Mouse (Mus musculus) monocyte, adult 5-6 weeks (primary cell): ENCODE measurements around the gene Tbc1d21. TPM values are rescaled to one million over a fixed set of nuclear protein-coding genes. Genes with fewer than 3 reads are reported as not detected.

ENCODE experiments used
- ATAC-seq: fragments of 153-309, 156-312 bp; replicated peaks from 2 replicates; pipeline ENCODE4 v1.8.0; 2017; ENCODE audit warnings: mild to moderate bottlenecking; ENCODE audit not compliant: low TSS enrichment, insufficient number of reproducible peaks, severe bottlenecking, poor library complexity, low FRiP score
- total RNA-seq: library from RNA; stranded (forward); fragments of 200-1000, 200-491, 200-594 nt; gene quantifications from 3 replicates; pipeline ENCODE4 v1.2.3, GENCODE M21; 2017

Gene Tbc1d21
- total RNA-seq, 1 experiment from 2014 or later, result not detected

- ATAC-seq, result no peak
Measured at GRCm38 (mm10) chr9:58353224-58353623, 17.0 kb downstream of the Tbc1d21 start.

DNA sequence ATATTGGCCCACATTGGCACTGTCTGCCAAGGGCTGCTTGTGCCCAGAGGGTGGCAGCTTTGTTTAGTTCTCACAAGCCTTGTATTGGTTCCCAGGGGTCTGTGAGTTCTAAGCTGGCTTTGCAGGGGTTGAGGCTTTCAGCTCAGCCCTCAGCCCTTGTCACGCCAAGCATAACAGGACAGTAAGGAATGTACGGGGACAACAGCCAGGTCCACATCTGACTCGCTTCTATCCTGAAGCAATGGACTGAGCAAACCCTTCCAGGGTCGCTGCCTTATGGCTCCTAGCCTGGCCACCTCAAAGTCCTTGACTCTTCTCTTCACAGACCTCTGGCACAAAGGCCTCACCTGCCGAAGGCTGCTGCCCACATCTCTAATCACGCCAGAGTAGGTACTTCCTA lies 22.5 kb downstream of the Tbc1d21 start:
- ATAC-seq, result no peak

- ATAC-seq, result no peak
Measured at GRCm38 (mm10) chr9:58346498-58346897, 23.8 kb downstream of the Tbc1d21 start.

DNA sequence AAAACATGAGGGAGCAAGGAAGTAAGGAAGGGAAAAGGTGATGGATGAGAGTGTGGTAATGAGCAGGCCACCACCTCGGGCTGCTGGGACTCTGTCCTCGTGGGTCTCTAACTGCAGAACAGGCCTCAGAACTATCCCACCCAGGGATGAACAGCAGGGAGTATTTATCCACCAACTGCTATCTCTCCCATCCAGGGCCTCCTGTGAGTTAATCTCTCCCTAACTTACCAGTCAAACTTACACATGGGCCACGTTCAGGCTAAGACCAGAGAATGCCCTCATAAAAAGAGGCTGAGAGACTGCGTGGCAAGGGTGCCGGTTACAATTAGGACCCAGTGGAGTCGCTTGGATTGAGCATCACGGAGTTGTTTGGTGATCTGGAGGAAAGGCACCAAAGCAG lies 24.3 kb downstream of the Tbc1d21 start:
- no peak for ATAC-seq

- no peak for ATAC-seq
Measured at GRCm38 (mm10) chr9:58341795-58342194, 28.5 kb downstream of the Tbc1d21 start.

GRCm38 (mm10) chr9:58336650-58337281 lies 33.5 kb downstream of the Tbc1d21 start:
- no peak for ATAC-seq

GRCm38 (mm10) chr9:58331276-58331675 lies 39.0 kb downstream of the Tbc1d21 start:
- no peak for ATAC-seq

DNA sequence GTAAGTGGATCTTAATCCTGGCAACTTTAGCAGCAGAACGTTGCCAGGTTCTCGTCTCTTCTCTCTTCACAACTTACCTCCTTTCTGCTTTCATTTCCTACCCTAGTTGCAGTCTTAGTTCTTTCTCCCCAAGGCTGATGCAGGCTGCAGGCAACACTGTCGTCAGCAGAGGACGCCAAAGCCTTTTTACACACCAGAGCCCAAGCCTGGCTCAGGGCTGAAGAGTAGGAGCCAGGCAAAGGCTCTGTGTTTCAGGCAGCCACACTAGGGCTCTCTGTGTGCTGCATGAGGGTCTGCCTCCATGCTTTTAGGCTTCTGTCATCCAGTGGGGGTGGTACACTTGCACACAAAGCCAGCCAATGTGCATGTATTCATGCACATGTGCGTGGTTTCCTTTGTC lies 40.0 kb downstream of the Tbc1d21 start:
- no peak for ATAC-seq

- ATAC-seq, result no peak
Measured at GRCm38 (mm10) chr9:58327382-58327781, 42.9 kb downstream of the Tbc1d21 start.

GRCm38 (mm10) chr9:58326477-58327180 lies 43.6 kb downstream of the Tbc1d21 start:
- no peak for ATAC-seq

DNA sequence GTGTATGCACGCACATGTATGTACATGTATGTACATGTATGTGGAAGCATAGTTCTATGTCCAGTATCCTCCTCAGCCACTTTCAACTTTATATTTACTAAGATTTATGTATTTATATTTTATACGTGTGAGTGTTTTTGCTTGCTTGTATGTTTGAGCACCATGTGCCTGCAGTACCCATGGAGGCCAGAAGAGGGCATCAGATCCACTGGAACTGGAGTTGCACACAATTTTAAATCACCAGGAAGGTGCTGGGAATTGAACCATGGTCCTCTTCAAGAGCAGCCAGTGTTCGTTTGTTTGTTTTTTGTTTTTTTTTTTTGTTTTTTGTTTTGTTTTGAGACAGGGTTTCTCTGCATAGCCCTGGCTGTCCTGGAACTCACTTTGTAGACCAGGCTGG lies 48.6 kb downstream of the Tbc1d21 start:
- no peak for ATAC-seq

- ATAC-seq, result no peak
Measured at GRCm38 (mm10) chr9:58318317-58318716, 51.9 kb downstream of the Tbc1d21 start.

- no peak for ATAC-seq
Measured at GRCm38 (mm10) chr9:58317381-58317780, 52.9 kb downstream of the Tbc1d21 start.

DNA sequence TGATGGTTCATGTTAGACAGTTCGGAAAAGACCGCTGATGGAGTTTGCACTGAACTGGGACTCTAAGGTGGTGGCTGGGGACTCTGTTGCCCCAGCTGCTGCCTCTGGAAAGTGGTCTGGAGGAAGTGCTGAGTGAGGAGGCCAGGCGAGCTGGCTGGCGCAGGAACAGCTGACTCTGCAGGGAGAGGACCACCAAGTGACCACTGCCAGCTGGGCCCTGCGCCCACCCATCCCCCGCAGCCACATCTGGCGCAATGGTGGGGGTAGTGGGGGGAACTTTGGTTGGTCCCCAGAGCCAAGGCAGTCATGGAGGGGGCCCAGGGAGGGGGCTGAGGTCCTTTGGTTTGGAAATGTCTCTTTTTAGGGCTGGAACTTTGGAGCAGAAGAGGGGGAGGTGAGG lies 53.5 kb downstream of the Tbc1d21 start:
- no peak for ATAC-seq

DNA sequence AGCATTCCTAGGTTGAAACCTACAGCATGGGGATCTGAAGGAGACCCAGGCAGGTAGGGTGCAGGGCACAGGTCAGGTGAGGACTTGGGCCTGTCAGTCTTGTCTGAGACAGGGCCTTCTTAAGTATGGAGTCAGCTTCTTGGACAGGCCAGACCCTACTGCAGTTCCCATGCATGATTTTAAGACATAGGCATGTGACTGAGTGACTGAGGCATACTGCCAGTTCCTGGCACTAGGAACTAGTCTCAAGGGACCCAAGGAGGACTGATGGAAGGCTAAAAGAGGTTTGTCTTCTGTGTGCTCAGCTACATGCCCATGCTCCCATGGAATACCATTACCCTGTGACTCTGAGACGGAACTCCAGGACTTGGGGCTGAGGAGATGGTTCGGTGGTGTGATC lies 54.4 kb downstream of the Tbc1d21 start:
- ATAC-seq, result no peak

GRCm38 (mm10) chr9:58314682-58315360 lies 55.4 kb downstream of the Tbc1d21 start:
- ATAC-seq, result no peak

- no peak for ATAC-seq
Measured at GRCm38 (mm10) chr9:58312944-58313359, 57.3 kb downstream of the Tbc1d21 start, which contains the start of gene Loxl1. Gene Loxl1, minus strand, starts transcription at chr9:58313186.

- ATAC-seq, result no peak
Measured at GRCm38 (mm10) chr9:58312196-58312943, 57.9 kb downstream of the Tbc1d21 start.

GRCm38 (mm10) chr9:58311191-58311910 lies 58.9 kb downstream of the Tbc1d21 start:
- no peak for ATAC-seq
